ENCODE assay signal across 16 mouse cellular contexts in the genomic region with DNA sequence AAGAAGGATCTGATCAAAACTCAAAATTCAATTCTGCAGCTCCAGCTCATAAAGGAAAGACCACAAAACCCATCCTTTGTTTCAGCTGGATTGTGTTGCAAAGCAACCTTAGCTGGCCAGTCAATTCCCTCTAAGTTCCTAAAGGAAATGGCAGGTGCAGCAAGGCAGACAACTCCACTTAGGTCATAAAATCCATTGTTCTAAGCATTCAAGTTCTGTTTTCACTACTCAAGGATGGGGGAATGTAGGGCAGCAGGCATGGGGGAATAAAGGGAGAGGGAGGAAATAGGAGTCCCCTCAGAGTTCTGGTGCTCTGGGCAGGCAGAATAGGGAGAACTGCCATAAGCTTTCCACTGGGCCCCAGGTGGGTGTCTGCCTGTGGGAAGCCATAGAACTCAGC.
"Had no signal": no experiment of that assay in that cellular context is flagged by ENCODE, and none has a peak within 500 bp of the region (broad histone marks: within the 10 kb centered on the region; RNA-seq: fewer than 3 reads in every experiment).

No protein-coding gene starts in this region.

- DNase-seq: cerebellum, adult 9-10 months; cerebellum, adult 9-11 months; cerebellum, postnatal 10 days; cerebellum, postnatal 14 days; cerebellum, postnatal 25 days; cerebellum, postnatal 36 days; embryo, embryonic 11 days; forebrain, postnatal 0 days; gastrocnemius, adult 2 months; gastrocnemius, postnatal 10 days; gastrocnemius, postnatal 14 days; gastrocnemius, postnatal 25 days; gastrocnemius, postnatal 36 days; heart, adult 11 months; heart, adult 18-20 months; heart, adult 2 months had no signal
